Mouse (Mus musculus) heart, adult 18-20 months (tissue): ENCODE data around the gene Mterf4. TPM values are rescaled to one million over a fixed set of nuclear protein-coding genes. Genes with fewer than 3 reads are reported as not detected.
"Not testable (repeated sequence)": the region's sequence is repeated elsewhere in the genome, so short reads cannot be mapped to it uniquely, and the experiment has no call there.

Experiments
- DNase-seq, 2 experiments: peaks; one replicate each; pipeline ENCODE4 v3.0.0; 2021 to 2022; ENCODE audit warnings: mixed read lengths in 1 of 2
- long read RNA-seq, 2 experiments: library from polyadenylated mRNA; stranded (forward); transcript quantifications; one replicate each; pipeline ENCODE4 v2.0.0; 2021
- total RNA-seq, 2 experiments: library from RNA; stranded (reverse); gene quantifications; 2 replicates each; pipeline ENCODE4 v1.2.3; 2021

The Mterf4 gene
- total RNA-seq = 10 to 100 TPM; 14.0 to 14.9 TPM
- long read RNA-seq, experiment 1, partial matches to known transcripts = 0 of 6 reads
- long read RNA-seq, experiment 1, other reads (novel, unspliced or antisense) = 3 of 6 reads
- long read RNA-seq, experiment 2, partial matches to known transcripts = 1 of 4 reads
- long read RNA-seq, experiment 2, other reads (novel, unspliced or antisense) = 0 of 4 reads

DNA sequence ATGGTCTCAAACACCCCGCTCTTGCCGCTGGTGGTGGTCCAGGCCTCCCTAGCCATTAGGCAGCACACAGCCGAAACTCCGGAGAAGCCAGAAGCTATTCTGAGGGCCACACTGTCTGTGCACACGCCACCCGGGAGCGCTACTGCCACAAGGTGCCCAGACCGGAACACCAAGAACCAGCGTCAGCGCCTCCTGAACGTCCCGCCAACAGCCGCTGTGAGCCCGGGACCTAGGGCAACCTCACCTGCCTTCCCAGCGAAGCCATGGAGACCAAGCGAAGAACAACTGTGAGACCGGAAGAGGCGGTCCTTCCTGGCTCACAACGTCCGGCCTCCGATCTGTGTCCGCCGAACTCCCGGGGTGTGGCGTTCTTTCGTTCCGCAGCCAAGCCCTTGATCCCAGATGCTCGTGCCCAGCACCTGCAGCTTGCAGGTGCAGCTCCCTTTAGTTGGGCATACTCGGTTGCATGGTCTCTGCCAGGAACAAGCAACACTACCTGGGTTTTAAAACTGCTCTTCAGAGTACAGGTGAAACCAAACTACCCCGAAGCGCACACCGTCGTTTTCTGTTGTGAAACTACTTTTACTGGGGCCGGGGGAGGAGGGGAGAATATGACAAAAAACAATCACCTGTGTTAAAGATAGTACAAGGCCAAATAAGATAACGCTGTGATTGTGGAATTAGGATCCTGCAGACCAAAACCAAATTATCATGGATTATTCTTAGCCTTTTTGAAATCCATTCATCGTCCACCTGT, at the start of gene Mterf4:
TSS of gene Mterf4 (minus strand) at position 335 of the 757 bp plus-strand sequence.
- DNase-seq = peak; percentile 80 to 86

DNA sequence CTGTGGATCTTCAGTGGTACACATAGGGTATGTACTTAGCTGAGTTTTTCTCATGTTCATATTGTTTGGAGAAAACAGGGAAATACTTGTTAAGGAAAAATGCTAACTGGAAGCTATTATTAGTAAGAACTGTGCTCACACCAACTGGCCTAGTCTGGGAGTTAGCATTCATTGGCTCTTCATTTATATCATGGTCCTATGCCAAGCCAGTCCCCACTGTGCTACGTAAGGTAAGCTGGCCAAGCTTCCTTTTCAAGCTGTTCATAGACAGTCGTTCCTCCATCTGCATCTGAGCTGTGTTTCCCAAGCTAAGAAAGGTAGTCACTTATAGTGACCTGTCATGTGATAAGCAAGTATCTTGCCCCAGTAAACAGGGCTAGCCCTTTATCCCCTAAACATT, 47.0 kb upstream of the Mterf4 start:
- no peak for DNase-seq

DNA sequence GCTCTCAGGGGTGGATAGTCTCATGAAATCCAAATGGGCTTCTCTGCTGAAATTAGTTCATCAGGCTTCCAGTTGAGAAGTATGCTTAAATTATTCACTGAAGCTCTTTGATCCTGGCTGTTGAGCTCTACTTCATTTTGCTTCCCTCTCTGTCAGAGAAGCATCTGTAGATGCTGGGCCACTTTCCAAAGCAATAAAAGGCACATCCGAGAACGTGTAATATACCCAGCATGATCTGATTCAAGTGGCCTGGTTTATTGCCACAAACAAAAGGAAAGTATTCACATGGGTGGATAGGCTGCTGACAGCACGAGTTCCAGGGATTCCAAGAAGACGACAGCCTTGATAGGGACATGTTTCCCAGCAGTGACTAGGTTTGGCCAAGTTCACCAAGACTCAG, 44.0 kb upstream of the Mterf4 start:
- no peak for DNase-seq

DNA sequence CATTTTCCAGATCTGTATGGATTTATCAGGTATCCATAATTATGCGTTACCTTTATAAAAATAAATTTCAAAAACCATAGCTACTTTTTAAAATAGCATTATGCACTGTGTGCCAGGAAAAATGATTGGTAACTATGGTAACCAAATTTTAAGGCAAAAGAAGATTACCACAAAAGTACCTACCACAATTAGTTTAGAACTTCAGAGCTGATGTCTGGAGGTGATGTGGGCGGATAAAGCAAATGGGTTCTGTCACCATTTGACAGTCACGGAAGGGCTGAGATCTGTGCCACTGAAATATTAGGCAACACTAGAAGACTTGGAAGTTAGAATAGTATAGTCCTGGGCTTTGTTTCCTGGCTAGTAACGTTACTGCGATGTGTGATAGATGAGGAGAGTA, 41.5 kb upstream of the Mterf4 start:
- DNase-seq = no peak

DNA sequence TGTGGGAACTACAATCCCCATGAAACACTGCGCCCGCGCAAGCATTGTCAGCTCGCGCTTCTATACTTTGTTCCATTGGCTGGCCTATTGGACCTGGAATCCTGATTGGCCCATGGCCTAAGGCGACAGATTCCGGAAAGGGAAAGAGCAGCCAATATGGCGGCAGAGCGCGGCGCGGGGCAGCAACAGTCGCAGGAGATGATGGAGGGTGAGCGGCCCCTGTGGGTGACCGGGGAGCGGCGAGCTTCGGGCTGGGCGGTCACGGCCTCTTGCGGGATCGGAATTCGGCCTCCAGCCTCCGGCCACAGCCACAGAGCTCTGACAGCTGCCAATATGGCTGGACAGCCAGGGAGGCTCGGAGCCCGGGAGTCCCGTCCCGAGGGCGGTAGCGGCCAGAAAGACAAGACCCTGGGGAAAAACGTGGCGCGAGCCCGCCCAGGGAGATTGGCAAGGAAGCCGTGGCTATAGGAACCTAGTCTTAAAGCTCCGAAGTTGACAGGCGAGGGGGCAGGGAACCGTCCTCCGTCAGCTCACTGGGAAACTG, 37.9 kb upstream of the Mterf4 start:
- peak; percentile 95 to 97 for DNase-seq

DNA sequence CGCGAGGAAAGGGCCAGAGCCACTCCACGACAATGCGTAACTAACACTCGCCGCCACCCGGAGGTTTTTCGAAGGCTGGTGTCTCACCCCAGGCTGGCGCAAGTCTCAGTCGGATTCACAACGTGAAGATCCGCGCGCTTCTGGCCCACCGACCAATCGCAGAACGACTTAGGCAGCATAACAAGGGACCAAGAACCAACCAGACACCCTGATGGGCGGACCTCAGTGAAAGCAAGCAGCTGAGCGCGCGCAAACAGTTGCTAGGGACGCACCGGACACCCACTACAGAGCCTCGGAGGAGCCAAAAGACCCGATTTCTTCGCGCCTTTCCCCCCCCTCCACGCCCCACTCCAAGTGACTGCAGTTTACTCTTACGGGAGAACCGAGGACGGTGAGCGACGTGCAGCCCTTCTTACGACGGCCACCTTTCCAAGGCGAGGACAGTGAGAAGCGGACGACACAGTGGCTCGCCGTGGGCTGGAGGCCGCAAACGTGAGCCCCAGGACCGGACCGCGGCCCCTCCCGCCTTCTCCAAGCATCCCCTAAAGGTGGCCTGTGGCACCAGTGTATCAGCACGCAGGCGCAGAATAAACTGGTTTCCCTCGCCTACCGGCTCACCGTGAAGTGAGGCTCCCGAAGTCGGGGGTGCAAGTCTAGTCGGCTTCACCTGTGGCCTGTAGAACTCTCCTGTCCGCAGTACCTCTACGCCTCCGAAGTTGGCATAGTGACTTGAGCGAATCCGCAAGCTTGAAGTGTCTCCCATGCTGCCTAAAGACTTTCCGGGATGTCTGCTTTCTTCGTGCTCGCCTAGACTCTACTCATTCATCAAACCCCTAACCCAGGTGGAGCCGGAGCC, 37.2 kb upstream of the Mterf4 start, which contains the start of the genes Ppp1r7 and Pask:
TSS of gene Ppp1r7 (plus strand) at position 207 of the 856 bp plus-strand sequence.
TSS of gene Pask (minus strand) at position 835 of the 856 bp plus-strand sequence.
- peak; percentile 97 for DNase-seq

DNA sequence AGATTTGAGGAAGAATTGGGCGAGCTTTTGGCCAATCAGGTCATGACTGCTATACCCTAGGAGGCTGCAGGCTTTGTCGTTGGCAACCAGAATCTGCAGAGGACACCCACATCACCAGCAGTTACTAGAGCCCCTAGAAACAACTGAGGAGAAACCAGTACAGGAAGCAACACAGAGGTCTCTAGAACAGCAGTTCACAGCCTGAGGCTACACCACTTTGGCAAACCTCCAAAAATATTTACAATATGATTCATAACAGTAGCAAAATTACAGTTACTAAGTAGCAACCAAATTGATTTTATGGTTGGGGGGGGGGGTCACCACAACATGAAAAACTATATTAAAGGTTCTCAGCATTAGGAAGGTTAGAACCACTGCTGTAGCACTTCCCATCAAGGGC, 28.9 kb upstream of the Mterf4 start:
- no peak for DNase-seq

DNA sequence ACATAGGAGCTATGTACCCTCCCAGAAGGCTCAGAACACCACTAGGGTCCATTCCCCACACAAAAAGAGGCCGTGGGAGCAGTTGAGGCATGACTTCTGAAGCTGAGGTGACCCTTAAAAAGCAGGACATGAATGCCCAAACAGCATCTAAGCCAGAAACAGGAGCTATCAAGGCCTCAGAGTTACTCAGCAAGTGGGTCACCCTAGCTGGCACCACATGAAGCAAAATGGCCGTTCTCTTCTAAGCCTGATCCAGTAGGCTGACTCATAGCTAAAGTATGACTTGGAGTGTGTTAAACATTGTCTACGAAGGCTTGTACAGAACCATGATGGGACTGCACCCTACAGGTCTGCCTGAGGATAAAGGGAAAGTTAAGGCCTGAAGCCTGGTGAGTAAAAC, 20.7 kb upstream of the Mterf4 start:
- DNase-seq = no peak

DNA sequence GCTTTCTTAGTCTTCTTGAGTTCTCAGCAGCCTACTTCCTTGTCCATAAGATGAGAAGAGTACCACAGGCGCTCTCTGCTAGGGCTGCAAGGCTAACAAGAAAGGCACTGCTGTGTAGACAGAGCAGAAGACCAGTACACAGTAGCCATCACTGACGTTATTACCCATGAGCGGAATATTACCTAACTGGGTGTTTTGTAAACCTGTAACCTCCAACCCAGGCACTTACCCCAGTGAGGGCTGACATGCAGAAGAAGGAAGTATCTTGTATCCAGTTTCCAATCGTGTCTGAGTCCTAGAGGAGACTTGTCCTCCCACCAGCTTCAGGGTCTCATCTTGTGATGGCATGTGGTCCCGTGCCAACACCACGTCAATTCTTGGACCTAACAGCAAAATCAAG, 18.3 kb upstream of the Mterf4 start:
- DNase-seq = no peak

DNA sequence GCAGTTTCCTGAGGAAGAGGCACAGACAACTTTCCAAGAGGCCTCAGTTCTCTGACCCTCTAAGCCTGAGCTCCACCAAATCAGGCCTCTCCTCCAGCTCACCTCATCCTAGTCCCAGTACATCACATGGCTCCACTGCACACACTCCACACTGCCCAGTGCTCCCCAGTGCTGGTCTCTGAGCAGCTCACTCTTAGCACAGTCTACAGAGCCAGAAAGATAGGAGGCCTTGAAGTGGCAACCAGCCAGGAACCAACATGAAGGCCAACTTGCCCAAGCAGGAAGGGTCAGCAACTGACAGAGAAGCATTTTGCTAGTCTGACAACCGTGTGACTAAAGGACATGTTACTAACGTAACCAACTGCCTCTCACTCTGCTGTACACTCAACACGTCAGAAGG, 5.1 kb downstream of the Mterf4 start:
- DNase-seq = peak; percentile 30 to 35

DNA sequence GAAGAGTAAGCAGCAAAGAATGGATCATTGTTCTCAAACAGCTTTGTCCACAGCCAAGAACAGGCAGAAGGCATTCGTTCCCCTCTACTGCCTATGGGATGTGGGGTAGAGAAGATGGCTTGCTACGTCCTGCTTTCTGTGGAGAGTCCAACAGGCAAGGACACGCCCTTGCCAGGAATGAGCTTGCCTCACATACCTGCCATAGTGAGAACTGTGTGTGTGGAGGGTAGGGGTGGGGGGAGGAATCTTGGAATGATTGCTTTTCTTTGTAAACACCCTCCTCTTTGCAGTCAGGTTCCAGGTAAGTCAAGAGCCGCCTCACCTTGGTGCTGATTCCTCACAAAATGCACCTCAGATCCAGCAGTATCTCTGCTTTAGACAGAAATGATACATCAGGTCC, 5.9 kb downstream of the Mterf4 start:
- no peak for DNase-seq

DNA sequence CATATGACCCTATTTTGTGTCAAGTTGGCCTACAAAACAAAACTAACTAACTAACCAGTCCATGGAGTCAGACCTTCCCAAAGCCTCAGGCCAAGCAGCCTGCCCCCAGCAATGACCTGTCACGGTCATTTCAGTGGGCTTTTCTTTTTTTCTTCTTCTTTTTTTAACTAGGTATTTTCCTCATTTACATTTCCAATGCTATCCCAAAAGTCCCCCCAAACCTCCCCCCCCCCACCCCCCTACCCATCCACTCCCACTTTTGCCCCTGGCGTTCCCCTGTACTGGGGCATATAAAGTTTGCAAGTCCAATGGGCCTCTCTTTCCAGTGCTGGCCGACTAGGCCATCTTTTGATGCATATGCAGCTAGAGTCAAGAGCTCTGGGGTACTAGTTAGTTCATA, 11.2 kb downstream of the Mterf4 start:
- not testable (repeated sequence) for DNase-seq

DNA sequence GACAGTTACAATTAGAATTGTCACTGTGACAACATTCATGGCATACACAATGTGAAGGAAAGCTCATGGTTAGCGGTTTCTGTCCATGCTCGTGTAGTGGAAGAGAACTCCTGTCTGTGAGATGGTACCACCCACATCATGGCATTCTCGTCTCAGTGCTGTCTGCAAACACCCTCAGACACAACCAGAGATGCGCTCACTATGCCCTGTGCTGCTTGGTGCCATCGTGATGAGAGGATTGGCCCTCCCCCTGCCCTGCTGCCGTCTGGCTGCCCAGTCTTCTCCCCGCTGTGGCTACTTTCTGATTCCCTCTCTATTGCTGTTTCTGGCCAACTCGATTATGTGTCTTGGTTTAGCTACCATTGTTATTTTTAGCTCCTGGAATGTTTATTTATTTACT, 13.7 kb downstream of the Mterf4 start:
- DNase-seq = no peak

DNA sequence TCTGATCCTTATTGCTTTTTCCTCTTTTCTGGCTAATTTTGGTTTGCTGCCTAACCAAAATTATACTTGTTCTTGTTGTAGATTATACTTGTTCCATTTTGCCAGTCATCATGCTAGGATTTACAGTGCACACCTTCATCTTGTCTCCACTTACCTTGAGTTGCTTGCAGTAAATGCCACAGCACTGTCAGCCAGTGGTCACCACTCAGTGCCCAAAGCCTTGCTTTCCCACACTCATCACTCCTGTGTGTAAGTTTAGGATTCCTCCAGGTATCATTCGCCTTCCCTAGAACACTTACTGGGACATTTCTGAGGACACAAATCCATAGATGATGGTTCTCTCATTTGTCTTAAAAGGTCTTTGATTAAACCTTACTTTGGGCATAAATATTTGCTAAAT, 14.1 kb downstream of the Mterf4 start:
- no peak for DNase-seq

DNA sequence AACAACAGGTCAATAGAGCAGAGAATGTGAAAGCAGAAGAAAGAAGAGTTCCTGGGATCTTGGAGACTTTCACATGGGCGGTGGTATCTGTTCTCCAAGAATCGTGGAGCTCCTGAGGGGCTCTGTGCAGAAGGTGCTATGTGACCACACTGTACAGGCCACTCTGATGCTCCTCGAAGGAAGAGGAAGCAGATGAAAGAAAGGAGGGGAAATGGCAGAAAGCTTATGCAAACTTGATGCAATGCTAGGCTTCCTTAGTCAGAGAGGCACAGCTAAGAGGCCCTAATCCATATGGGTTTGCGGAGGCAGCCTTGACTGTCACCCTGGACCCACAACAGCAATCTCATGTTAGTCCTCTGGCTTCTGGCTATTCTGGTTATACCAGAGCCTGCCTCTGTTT, 14.8 kb downstream of the Mterf4 start:
- no peak for DNase-seq

DNA sequence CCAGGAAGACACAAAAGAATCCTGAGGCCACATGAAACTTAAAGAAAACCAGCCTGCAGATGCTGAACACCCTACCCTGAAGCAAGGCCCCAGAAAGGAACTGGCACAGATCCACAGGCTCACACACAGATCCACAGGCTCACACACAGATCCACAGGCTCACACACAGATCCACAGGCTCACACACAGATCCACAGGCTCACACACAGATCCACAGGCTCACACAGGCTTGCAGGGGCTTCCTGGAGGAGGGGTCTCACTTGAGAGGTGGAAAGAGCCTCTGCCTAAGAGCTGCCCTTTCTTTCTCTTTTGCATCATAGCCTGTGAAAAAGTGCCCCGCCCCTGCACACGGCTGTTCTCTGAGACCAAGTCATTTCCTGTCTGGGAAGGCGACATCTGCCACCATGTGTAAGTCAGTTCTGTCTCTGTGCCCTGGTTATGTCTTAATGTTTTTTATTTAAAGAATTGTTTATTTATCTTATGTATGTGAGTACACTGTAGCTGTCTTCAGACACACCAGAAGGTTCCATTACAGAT, 16.0 kb downstream of the Mterf4 start:
- DNase-seq = no peak

DNA sequence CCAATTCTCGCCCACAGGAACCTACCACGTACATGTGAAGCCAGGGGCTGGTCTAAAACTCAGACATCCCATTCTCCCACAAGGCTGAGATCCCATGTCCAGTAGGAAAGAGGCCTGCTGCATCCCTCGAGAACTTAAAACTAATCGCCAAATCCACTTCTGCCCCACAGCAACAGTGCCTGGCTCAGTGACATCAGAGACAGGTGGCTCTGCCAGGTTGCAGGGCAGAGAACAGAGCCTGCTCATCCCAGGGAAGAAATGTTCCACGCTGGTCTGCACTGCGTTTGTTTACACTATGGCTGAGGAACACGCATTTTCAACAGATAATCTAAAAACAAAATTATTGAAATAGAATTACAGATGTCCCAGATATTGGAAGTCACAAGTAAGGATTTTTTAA, 28.7 kb downstream of the Mterf4 start:
- DNase-seq = no peak

DNA sequence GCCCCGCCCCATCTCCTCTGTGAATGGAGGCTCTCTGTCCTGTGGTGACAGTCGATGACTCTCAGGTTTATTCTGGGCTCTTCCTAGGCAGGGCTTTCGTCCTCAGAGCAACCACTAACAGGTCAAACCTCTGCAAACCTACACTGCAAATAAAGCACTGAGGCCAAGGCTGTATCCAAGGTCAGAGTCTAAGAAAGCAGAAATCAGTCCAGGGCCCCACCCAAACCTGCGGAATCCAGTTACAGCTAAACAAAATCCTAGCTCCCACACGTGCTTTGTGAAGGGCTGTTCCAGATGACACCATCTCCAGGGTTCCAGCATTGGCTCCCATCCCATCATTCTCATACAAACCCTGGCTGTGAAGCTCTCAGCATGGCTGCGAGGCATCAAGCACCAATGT, 30.2 kb downstream of the Mterf4 start:
- no peak for DNase-seq

DNA sequence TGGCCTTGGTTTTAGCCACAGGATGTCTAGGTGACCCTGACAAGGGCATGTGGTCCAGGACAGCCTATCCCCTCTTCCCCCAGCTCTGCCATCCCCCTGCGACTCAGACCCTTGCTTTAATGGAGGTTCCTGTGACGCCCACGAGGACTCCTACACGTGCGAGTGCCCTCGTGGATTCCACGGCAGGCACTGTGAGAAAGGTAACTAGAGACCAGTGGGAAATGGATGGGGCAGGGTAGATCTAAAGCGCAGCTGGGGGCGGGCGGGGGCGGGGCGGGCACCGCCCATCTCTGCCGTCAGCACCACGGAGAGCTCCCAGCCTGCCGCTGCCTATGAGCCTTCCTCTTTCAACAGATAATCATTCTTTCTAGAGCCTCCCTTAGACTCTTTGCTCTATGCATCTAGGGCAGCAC, 33.3 kb downstream of the Mterf4 start:
- no peak for DNase-seq

DNA sequence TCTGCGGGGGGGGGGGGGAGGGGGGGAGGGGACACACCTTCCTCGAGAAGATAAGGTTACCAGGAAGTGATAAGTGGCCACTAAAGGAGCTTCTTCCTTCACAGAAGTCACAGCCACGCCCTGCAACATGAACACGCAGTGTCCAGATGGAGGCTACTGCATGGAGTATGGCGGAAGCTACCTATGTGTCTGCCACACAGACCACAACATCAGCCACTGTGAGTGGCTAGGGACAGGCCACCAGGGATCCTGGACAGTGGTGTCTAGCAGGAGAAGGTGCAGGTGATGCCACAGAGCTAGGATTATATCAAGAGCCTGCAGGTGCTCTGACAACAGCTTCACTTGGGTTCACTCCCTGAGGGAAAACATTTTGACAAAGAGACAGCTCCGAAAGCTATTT, 34.0 kb downstream of the Mterf4 start:
- no peak for DNase-seq

DNA sequence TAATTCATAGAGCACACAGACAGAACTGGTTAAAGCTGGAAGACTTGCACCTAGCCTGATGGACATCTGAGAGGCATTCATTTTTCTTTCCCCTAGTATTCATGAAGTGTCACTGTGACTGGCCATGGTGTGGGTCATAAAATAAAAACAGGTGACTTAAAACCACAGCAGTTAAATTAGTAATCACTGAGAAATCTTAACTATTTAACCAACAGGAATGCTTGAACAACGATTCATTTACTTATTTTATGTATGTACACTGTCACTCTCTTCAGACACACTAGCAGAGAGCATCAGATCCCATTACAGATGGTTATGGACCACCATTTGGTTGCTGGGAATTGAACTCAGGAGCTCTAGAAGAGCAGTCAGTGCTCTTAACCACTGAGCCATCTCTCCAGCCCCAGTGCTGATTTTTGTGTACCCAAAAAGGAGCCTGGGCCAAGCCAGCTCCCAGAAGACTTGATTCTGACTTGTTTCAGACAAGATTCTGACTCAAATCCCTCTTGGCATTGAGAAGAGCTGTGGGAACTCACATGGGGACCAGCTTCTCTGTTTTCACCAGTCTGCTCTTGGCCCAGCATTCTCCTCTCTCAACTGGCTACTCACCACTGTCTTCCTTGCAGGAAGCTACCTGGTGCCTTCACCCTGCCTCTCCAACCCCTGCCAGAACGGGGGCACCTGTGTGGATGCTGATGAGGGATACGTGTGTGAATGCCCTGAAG, 35.0 kb downstream of the Mterf4 start:
- DNase-seq = no peak

DNA sequence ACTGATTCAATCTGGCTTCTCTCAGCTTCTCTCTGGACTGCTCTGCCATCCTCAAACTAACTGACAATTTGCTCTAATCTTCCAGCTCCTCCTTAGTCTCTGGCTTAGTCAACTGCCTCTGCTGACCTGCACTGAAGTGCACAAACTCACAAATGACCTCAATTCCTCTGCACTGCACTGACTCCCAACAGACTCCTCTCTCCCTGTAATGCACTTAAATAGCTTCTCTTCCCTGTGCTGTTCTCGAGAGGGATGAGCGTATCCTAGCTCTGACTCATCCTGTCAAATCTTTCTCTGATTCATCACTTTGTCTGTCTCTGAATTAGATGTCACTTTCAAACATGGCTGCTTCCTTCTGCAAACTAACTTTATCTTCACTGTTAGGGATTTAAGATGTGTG, 37.5 kb downstream of the Mterf4 start:
- no peak for DNase-seq
